Mouse (Mus musculus) bone marrow macrophage, adult 2 months (primary cell): ENCODE measurements around the gene Chil1. TPM values are rescaled to one million over a fixed set of nuclear protein-coding genes. Genes with fewer than 3 reads are reported as not detected.

ENCODE experiments used
- H3K27ac ChIP-seq: 2 replicates; pipeline ENCODE4 v1.5.1; 2012; ENCODE audit warnings: low read depth, low read length; ENCODE audit not compliant: insufficient read depth
- H3K4me1 ChIP-seq: 2 replicates; pipeline ENCODE4 v1.6.1; 2012; ENCODE audit warnings: low read length; ENCODE audit not compliant: control insufficient read depth, insufficient read depth
- H3K4me3 ChIP-seq: 2 replicates; pipeline ENCODE4 v1.5.1; 2012; ENCODE audit warnings: mild to moderate bottlenecking, low read length, moderate library complexity; ENCODE audit not compliant: insufficient read depth
- CTCF ChIP-seq: IDR thresholded peaks from 2 replicates; pipeline ENCODE4 v1.5.1; 2012; ENCODE audit warnings: low read depth, mild to moderate bottlenecking, low read length, moderate library complexity
- POLR2A ChIP-seq: IDR thresholded peaks from 2 replicates; pipeline ENCODE4 v1.6.1; 2012; ENCODE audit warnings: mild to moderate bottlenecking, low read depth, low read length, borderline replicate concordance
- polyA plus RNA-seq: library from polyadenylated mRNA; stranded (reverse); fragments of >200 nt; gene quantifications from 2 replicates; pipeline ENCODE4 v1.2.4, GENCODE M21; 2012; ENCODE audit not compliant: missing spikeins, insufficient read depth, insufficient read length

The Chil1 gene
- polyA plus RNA-seq, 1 experiment, result not detected

- TF ChIP-seq POLR2A (no peak), CTCF (no peak)
- Histone ChIP-seq H3K4me3 (no peak overlapping the region), H3K4me1 (peaks cover 3% of the 10 kb centered on the region; the same call in 1 of the 2 replicates), H3K27ac (no peak overlapping the region)
Measured at GRCm38 (mm10) chr1:134168985-134169697, 12.8 kb upstream of the Chil1 start.

GRCm38 (mm10) chr1:134173081-134173480 lies 8.9 kb upstream of the Chil1 start:
- Histone ChIP-seq H3K4me3 (no peak overlapping the region), H3K4me1 (no peaks in the 10 kb centered on the region), H3K27ac (no peak overlapping the region)
- TF ChIP-seq CTCF, result no peak
- TF ChIP-seq POLR2A, result no peak

- TF ChIP-seq CTCF, result no peak
- TF ChIP-seq POLR2A, result no peak
- H3K4me1 ChIP-seq, result no peaks in the 10 kb centered on the region
- no peak overlapping the region for H3K27ac ChIP-seq
- no peak overlapping the region for H3K4me3 ChIP-seq
Measured at GRCm38 (mm10) chr1:134177976-134178375, 4.0 kb upstream of the Chil1 start.

- H3K4me1 ChIP-seq, result no peaks in the 10 kb centered on the region
- H3K27ac ChIP-seq, result no peak overlapping the region
- TF ChIP-seq POLR2A (no peak), CTCF (no peak)
- no peak overlapping the region for H3K4me3 ChIP-seq
Measured at GRCm38 (mm10) chr1:134184089-134184488, 2.1 kb downstream of the Chil1 start.

GRCm38 (mm10) chr1:134188217-134188616 lies 6.2 kb downstream of the Chil1 start:
- H3K27ac ChIP-seq, result no peak overlapping the region
- no peak overlapping the region for H3K4me3 ChIP-seq
- no peaks in the 10 kb centered on the region for H3K4me1 ChIP-seq
- TF ChIP-seq POLR2A, result no peak

GRCm38 (mm10) chr1:134188989-134189729 lies 7.2 kb downstream of the Chil1 start:
- Histone ChIP-seq H3K4me3 (no peak overlapping the region), H3K27ac (no peak overlapping the region), H3K4me1 (no peaks in the 10 kb centered on the region)
- TF ChIP-seq POLR2A, result no peak

GRCm38 (mm10) chr1:134191192-134191591 lies 9.2 kb downstream of the Chil1 start:
- Histone ChIP-seq H3K4me1 (peaks cover 18% of the 10 kb centered on the region), H3K27ac (no peak overlapping the region), H3K4me3 (no peak overlapping the region)
- TF ChIP-seq CTCF, result no peak
- no peak for TF ChIP-seq POLR2A

- H3K4me3 ChIP-seq, result no peak overlapping the region
- H3K4me1 ChIP-seq, result peaks cover 18% of the 10 kb centered on the region
- TF ChIP-seq POLR2A (no peak), CTCF (no peak)
- no peak overlapping the region for H3K27ac ChIP-seq
Measured at GRCm38 (mm10) chr1:134192024-134192423, 10.0 kb downstream of the Chil1 start.

GRCm38 (mm10) chr1:134193126-134193525 lies 11.2 kb downstream of the Chil1 start, which contains the start of gene Mybph:
Gene Mybph, plus strand, starts transcription at chr1:134193448.
- peaks cover 18% of the 10 kb centered on the region for H3K4me1 ChIP-seq
- no peak within 1 kb of the TSS for H3K4me3 ChIP-seq
- H3K27ac ChIP-seq, result no peak within 1 kb of the TSS
- TF ChIP-seq POLR2A (no peak), CTCF (no peak)

GRCm38 (mm10) chr1:134193674-134194197 lies 11.8 kb downstream of the Chil1 start:
- Histone ChIP-seq H3K4me3 (no peak overlapping the region), H3K4me1 (peaks cover 18% of the 10 kb centered on the region), H3K27ac (no peak overlapping the region)
- no peak for TF ChIP-seq CTCF
- TF ChIP-seq POLR2A, result no peak
